Mouse (Mus musculus) lung, postnatal 10 days (tissue): ENCODE measurements around the gene Nepro.

Source experiments
- DNase-seq: peaks from one replicate; pipeline ENCODE4 v3.0.0; 2021

Nepro gene

DNA sequence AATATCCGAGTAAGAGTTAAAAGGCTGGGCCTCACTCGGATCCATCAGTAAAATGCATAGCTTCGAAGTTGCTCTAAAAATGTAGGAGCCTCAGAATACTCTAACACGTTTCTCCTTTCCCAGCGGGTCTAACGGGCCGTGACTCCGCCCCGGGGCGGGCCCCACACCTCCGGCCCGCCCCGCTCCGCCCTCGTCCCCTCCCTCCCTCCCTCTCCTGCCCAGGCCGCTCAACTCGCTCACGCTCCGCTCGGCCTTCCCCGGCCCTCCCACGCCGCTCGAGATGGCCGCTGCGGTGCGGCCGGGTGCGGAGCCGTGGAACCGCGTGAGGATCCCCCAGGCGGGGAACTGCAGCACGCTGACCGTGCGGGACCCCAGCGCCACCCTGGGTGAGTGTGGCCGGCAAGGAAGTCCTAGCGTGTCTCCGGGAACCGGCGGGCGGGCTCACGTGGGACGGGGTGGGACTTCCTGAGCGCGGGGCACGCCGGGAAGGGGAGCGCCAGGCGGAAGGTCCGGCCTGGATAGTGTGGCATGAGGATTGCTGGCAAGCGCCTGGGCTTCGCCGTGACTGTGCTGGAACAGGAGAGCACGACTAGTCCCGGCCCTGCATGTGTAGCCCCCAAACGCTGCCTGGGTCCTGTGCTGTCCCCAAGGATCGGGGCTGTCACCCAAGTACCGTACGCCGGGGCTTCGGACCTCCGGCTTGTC is at the start of gene Nepro:
Gene Nepro, plus strand, starts transcription at position 219 of the 705 bp plus-strand sequence.
- DNase-seq, result peak; percentile 96

- no peak for DNase-seq
Measured at GRCm38 (mm10) chr16:44676357-44676756, 47.7 kb upstream of the Nepro start.

- DNase-seq, result no peak
Measured at GRCm38 (mm10) chr16:44679082-44679481, 45.0 kb upstream of the Nepro start.

DNA sequence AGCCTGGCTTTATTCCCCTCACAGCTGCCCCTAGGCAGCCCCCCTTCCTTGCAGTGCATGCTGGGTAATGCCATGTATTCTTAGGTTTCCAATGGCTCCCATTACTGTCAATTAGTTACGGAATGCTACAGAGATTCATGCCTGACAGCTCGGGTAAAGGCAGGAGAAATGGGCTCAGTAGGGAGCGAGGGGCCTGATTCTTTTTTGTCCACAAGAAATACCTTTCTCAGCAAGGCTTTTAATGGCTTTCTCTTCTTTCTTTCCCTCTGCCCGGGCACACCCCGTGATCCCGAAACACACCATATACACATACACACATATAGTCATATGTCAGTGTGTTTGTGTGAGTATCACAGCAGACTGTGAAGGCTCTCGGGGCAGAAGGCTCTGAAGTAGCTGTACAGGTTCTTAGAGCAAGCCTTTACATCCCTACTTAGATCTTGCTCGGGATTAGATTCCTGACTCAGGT is 44.6 kb upstream of the Nepro start:
- DNase-seq, result no peak

GRCm38 (mm10) chr16:44680756-44681498 is 43.2 kb upstream of the Nepro start:
- DNase-seq, result peak; percentile 62

DNA sequence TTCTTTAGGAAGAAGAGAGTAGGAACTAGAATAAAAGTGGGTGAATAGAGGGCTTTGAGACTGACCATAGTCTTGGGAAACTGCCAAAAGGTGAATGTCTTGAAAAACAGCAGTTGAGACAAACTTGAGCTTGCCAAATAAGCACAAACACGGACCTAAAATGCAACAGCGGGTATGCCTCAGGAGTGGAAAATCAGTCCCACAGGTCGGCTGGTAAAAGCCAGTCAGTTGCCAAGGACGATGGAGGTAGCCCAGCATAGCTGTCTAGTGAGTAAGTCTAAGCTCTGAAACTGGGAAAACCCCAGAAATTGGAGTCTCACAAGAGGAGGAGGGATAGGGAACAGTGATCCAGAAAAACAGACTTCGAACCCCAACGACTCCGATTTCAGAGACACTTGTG is 39.5 kb upstream of the Nepro start:
- no peak for DNase-seq

DNA sequence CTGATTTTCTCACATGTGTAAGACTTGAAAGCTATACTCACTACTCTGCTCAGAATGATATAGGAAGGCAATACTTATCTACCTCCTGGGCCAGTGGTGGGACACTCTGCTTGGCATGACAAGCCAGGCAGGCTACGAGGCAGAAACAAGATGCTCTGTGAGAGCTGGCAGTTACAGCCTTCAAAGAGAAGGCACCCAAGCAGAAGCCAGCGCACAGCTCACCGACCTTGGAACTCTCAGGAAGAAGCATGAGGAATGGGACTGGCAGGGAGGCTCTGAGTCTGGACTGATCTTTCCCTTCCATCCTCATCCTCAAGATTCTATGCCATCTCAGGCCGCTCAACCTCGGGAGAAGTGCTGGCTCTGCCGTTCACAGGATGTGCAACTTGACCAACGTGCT is 38.7 kb upstream of the Nepro start:
- no peak for DNase-seq

- no peak for DNase-seq
Measured at GRCm38 (mm10) chr16:44686991-44687718, 36.9 kb upstream of the Nepro start.

DNA sequence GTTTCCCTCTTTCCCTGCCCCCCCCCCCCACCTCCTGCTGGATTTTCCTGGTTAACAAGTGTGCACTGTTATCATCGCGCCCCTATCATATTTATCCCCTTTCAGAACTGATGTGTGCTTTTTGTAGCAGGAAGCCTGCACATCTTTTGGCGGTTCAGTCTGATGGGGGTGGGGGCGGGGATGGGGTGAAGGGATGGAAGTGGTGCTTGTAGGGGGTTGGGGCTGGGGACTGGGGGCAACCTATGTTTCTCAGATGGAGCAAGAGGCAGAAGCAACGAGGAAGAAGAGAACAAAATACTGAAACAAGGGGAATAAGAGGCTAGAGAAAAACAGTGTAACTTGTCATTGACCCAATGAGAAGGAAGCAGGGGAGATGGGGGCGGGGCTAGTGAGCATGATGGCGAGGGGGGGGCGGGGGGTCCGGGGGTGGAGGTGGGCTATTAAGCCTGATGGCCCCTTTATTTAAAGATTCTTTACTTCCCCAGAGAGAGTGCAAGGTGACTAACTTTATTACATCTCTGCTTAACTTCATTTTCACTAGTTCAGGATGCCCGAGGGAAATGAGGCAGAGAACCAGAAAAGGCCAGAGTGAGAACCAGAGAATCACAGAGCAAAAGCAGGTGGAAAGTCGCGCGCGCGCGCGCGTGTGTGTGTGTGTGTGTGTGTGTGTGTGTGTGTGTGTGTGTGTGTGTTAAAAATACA is 36.2 kb upstream of the Nepro start:
- no peak for DNase-seq

DNA sequence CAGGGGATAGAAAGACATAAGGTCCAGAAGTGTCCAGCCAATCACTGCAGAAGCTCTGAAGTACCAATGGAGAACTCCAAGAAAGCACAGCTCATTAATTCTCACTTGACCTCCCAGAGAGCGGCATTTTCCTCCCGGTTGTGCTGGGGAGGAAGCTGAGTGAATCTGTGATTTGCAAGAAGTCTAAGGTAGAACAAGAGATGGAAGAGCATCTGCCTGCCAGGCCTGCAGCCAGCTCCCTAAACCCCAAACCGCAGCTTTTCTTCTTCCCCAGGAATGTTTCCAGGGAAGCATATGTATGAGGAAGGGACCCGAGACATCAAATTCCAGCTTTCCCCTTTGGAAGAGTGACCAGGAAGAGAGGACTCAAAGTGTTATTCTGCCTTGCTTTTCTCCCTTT is 35.6 kb upstream of the Nepro start:
- no peak for DNase-seq

GRCm38 (mm10) chr16:44690501-44690900 is 33.6 kb upstream of the Nepro start:
- no peak for DNase-seq

- no peak for DNase-seq
Measured at GRCm38 (mm10) chr16:44691066-44691465, 33.0 kb upstream of the Nepro start.

GRCm38 (mm10) chr16:44691561-44692141 is 32.5 kb upstream of the Nepro start:
- DNase-seq, result peak; percentile 72

DNA sequence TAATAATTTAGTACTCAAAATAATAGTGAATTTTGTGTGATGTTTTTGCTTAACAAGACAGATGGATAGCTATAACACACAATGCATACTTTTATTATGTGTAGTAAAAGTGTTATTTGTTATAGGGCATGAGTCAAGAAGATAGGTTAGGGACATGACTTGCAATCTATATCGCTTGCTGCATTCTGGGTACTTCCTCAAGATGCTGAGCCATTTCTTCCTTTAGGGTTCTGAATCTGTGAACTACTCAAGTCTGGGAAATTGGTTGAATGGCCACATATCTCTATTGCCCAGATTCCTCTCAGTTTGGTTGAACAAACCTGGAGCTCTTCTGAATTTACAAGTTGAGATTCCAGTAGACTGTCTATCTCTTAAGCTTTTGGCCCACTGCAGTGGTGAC is 31.6 kb upstream of the Nepro start:
- DNase-seq, result no peak

DNA sequence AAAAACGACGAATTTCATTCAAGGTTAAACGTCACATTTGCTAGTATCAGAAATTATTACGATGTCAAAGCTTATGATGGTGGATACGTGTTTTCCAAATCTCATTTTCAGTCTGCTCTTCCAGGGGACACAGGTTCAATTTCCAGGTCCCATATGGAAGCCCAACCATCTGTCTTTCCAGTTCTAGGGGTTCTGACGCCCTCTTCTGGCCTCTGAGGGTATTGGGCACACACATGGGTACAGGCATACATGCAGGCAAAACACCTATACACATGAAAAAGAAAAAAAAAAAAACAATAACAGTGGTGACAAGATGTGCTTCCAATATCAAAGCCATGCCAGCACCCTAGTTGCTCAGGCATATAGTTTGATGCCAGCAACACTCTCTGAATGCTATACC is 30.4 kb upstream of the Nepro start:
- no peak for DNase-seq

GRCm38 (mm10) chr16:44695214-44695858 is 28.8 kb upstream of the Nepro start:
- DNase-seq, result no peak

GRCm38 (mm10) chr16:44695859-44696620 is 28.1 kb upstream of the Nepro start:
- peak; percentile 85 for DNase-seq

- no peak for DNase-seq
Measured at GRCm38 (mm10) chr16:44697473-44698205, 26.5 kb upstream of the Nepro start.

DNA sequence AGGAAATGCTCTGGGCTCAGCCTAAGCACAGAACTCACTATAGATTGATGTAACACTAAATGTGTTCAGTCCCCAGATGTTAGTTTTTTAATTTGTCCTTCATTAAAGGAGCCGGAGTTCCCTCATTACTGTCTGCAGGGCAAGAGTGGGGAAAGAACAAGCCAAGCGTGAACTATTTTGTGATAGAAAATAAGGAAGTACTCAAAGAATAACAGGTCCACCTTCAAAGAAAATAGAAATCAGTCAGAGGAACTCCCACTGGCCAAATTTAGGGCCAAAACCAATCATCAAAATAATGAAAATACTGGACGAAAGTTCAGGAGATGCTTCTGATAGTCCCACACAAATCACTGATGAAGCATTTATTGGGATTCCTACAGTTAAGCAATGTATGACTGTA is 22.9 kb upstream of the Nepro start:
- DNase-seq, result no peak

GRCm38 (mm10) chr16:44702272-44702671 is 21.8 kb upstream of the Nepro start:
- DNase-seq, result no peak

DNA sequence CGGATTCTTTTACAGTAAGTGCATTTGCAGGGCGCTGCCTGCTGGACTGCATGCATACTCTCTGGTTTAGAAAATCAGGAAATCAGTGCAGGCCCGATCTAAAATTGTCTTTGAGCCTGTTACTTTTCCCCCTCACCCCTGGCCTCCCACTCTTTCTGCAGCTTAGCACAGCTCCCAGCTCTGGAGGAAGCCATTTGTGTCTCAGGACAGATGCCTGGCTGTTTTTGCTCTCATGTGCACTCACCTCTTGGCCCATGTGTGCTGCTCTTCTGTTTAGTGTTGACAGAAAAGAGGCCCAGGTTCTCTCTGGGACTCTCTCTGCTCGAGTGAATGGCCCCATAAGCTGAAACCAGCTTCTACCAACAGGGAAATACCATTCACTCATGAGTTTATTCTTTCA is 20.6 kb upstream of the Nepro start:
- no peak for DNase-seq
